Mouse (Mus musculus) gastrocnemius, adult 18-20 months (tissue): Measurements from ENCODE around the gene Slc16a10. TPM values are rescaled to one million over a fixed set of nuclear protein-coding genes. Genes with fewer than 3 reads are reported as not detected.

Experiments used
- DNase-seq: peaks from one replicate; pipeline ENCODE4 v3.0.0; 2021; ENCODE audit warnings: low spot score
- total RNA-seq, 2 experiments: library from RNA; stranded (reverse); gene quantifications; 2 replicates each; pipeline ENCODE4 v1.2.3; 2021

Gene Slc16a10
- total RNA-seq, 2 experiments from 2014 or later, result 44.1 to 46.2 TPM

- DNase-seq, result no peak
These were observed 28.5 kb downstream of the Slc16a10 start for GRCm38 (mm10) chr10:40113517-40114085.

GRCm38 (mm10) chr10:40112256-40112655 is 29.8 kb downstream of the Slc16a10 start:
- no peak for DNase-seq

- peak; percentile 35 for DNase-seq
These were observed 32.5 kb downstream of the Slc16a10 start for GRCm38 (mm10) chr10:40109520-40109919.

DNA sequence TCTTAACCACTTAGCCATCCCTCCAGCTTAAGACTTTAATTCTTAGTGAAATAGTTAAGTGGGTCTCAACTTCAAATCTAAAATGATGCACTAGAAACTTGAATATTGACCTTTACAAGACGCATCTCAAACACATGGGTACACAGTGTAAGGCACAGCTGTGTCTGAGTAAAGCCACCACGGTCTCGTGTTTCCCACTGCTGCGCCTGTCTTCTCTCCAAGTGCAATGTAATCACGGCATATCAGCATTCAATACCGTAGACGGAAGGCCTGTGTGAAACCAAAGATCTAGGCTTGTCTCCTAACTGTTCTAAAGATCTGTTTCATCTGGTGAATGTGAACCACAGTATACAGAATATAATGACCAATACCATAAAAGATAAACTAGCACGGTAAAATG is 33.1 kb downstream of the Slc16a10 start:
- DNase-seq, result peak; percentile 68

GRCm38 (mm10) chr10:40107995-40108394 is 34.1 kb downstream of the Slc16a10 start:
- peak; percentile 77 for DNase-seq

GRCm38 (mm10) chr10:40105174-40105573 is 36.9 kb downstream of the Slc16a10 start:
- DNase-seq, result no peak

GRCm38 (mm10) chr10:40103790-40104189 is 38.3 kb downstream of the Slc16a10 start:
- DNase-seq, result peak; percentile 74

DNA sequence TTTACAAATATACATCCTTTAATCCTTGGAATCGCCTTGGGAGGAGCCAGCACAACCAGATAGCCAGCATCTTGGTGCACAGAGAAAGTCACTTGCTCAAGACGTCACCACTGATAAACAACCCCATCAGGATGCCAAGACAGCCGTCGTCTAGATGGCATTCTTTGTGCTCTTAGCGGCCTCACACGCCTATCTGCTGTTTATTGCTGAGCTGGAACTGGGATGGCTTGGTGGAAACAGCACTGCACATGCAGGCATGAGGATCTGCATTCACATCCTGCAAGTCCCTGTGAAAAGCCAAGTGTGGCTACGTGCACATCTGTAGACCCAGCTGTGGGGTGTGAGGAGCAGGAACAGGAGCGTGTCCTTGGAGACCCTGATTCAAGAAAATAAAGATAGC is 39.1 kb downstream of the Slc16a10 start:
- no peak for DNase-seq

DNA sequence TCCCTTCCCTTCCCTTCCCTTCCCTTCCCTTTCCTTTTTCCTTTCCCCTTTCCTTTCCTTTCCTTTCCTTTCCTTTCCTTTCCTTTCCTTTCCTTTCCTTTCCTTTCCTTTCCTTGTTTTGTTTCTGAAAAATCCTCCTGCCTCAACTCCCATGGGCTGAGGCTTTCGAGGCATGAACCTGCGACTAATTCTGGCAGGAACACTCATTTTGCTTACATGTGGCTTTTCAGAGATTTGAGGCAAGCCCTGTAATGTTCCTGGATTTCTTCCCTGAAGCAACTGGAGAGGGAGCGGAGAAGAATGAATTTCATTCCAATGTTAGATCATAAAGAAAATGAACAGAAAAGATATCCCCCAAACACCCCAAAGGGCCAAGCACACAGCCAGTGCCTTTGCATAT is 39.9 kb downstream of the Slc16a10 start:
- no peak for DNase-seq

GRCm38 (mm10) chr10:40098441-40098840 is 43.6 kb downstream of the Slc16a10 start:
- no peak for DNase-seq

GRCm38 (mm10) chr10:40097519-40097918 is 44.5 kb downstream of the Slc16a10 start:
- DNase-seq, result no peak

DNA sequence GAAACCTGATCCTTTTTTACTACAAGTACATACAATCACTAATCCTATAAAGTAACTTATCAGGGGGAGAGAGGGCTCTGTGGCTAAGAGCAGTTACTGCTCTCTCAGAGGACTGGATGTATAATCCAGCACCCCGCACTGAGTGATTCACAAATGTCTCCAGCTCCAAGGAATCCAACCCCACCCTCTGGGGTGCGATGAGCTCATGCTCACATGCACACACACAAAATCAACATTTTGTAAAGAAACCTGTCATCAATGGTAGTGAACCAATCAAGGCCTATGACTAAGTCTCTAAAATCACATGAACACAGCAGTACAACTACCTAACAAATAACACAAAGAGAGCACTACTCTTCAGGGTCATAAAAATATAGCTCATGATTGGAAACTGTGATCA is 47.3 kb downstream of the Slc16a10 start:
- no peak for DNase-seq

- DNase-seq, result no peak
These were observed 48.5 kb downstream of the Slc16a10 start for GRCm38 (mm10) chr10:40093526-40093925.

GRCm38 (mm10) chr10:40091455-40091854 is 50.6 kb downstream of the Slc16a10 start:
- DNase-seq, result no peak

GRCm38 (mm10) chr10:40090504-40091428 is 51.3 kb downstream of the Slc16a10 start:
- DNase-seq, result no peak

DNA sequence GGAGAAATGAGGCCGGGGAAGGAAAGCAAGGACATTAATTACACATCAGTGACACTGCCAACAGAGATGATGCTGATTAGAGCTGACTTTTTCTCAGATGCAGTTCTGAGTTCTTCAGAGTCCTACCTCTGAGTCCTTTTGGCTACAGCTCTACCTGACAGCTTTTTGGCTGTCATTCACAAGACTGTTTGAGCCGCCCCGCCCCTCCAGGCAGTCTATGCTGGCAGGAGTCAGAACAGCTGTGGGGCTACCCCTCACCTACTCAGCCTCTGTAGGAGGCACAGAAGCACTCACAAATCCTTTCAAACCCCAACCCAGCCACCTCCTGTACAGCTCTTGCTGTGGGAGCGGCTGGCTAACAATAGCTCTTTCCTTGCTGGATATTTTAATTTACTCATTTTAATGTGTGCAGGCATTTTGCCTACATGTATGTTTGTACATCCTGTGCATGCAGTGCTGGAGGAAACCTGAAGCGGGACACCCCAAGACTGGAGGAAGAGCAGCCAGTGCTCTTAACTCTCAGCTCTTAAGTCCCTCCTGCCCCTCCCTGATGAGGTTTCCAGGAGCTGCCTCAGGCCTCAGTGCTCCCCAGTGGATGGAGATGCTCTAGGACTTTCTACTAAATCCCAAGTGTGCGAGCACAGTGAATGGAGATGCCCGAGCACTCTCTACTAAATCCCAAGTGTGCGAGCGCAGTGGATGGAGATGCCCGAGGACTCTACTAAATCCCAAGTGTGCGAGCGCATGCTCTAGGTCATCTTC is 57.5 kb downstream of the Slc16a10 start:
- DNase-seq, result peak; percentile 49

DNA sequence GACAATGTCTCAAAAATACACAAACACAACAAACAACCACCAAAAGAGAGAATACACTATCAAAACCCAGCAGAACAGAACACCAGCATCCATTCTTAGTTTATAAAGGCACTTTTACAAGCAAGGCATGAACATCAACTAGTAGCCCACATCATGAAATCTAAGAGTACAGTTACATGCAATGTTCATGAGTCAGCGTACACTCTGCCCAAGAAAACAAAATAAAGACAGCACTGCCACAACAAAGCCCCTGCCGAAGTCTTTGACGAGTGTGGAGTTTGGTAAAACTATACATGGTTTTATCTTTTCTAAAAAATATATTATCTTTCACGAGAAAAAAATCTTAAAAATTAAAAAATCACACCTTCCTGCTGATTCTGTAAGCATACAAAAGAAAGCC is 58.5 kb downstream of the Slc16a10 start:
- no peak for DNase-seq

- DNase-seq, result no peak
These were observed 59.4 kb downstream of the Slc16a10 start for GRCm38 (mm10) chr10:40082668-40083067.

DNA sequence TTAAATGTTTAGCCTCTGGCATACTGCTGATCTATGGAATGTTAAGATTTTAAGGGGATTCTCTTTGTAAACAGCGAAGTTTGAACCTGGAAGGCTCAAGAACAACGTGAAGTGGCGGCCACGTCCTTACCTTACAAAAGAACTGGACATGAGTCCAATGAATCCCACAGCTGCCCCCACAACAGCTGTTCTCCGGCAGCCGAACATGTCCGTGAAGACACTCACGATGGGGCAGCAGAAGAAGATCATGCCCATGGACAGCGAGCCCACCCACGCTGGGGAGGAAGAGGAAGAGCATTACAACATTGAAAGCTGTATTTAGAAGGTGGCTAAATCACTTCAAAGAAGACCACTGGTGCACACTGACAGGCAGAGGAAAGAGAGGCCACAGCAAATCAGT is 61.5 kb downstream of the Slc16a10 start:
- no peak for DNase-seq

- DNase-seq, result no peak
These were observed 62.8 kb downstream of the Slc16a10 start for GRCm38 (mm10) chr10:40079256-40079655.

GRCm38 (mm10) chr10:40077960-40078353 is 64.1 kb downstream of the Slc16a10 start:
- no peak for DNase-seq

DNA sequence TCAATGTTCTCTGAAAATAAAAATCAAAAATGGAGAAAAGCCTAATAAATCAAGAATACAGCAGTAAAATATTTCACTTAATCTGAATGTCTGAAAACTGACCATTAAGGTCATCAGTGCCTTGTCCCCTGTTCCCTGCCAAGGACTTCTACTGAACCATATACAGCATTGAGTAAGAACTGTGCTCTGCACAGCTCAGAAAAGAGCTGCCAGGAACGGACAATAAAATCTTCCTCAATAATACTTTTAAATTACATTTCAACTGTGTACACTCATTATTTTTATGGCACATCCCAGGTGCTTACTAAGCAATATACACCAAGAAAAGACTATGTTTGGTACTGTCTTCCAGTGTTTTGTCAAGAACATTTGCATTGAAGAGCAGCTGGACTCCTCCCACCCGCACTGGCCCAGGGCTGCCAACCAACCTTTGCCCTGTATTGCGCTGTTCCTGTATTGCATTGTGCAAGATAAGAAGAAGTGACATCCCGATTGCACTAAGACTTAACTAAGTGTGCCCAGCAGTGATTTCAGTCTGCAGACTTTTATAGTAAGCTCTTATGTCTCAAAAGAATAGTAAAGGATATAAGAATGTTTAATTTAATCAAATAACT is 64.6 kb downstream of the Slc16a10 start:
- no peak for DNase-seq
